ENCODE assay signal across 19 mouse cellular contexts in genomic region chr8:115243465-115244027, GRCm38 (mm10).
DNase-seq lines count a peak whose midpoint lies in the region; ATAC-seq and TF ChIP-seq lines count a peak whose summit lies in the region.
"Had no signal": no experiment of that assay in that cellular context is flagged by ENCODE, and none has a peak within 500 bp of the region (broad histone marks: within the 10 kb centered on the region; RNA-seq: fewer than 3 reads in every experiment).

No protein-coding gene starts in this region.

- H3K27me3 ChIP-seq in forebrain, embryonic 13.5 days: no peaks in the 10 kb centered on the region; the same call in 1 of the 2 replicates
- peaks cover 13% of the 10 kb centered on the region for H3K27me3 ChIP-seq in forebrain, embryonic 10.5 days (ENCODE audit: poor library complexity, severe bottlenecking)
- H3K27me3 ChIP-seq in kidney, postnatal 0 days (ENCODE audit: insufficient read depth, low read length): peaks cover 4% of the 10 kb centered on the region; the same call in 1 of the 2 replicates
- H3K27me3 ChIP-seq in forebrain, embryonic 15.5 days: no peaks in the 10 kb centered on the region
- H3K27me3 ChIP-seq: embryonic facial prominence, embryonic 13.5 days; intestine, embryonic 15.5 days had no signal

- no peak overlapping the region for H3K27ac ChIP-seq in forebrain, embryonic 13.5 days
- no peak overlapping the region for H3K27ac ChIP-seq in forebrain, embryonic 10.5 days
- no peak overlapping the region for H3K27ac ChIP-seq in kidney, postnatal 0 days
- H3K27ac ChIP-seq in forebrain, embryonic 15.5 days (replicated peaks): no peak overlapping the region
- H3K27ac ChIP-seq: embryonic facial prominence, embryonic 13.5 days; heart, embryonic 10.5 days; hindbrain, embryonic 12.5 days; intestine, embryonic 15.5 days had no signal

- H3K4me1 ChIP-seq in forebrain, embryonic 13.5 days: peaks cover 10% of the 10 kb centered on the region
- peaks cover 29% of the 10 kb centered on the region for H3K4me1 ChIP-seq in forebrain, embryonic 10.5 days
- H3K4me1 ChIP-seq in kidney, postnatal 0 days (replicated peaks; ENCODE audit: insufficient read depth, low read length): 0 out of 2 replicates have a peak, but pooled peaks cover 3% of the 10 kb centered on the region
- H3K4me1 ChIP-seq in forebrain, embryonic 15.5 days: peaks cover 11% of the 10 kb centered on the region; the same call in 1 of the 2 replicates

- H3K9me3 ChIP-seq in forebrain, embryonic 13.5 days (replicated peaks): no peaks in the 10 kb centered on the region
- no peaks in the 10 kb centered on the region for H3K9me3 ChIP-seq in forebrain, embryonic 10.5 days
- H3K9me3 ChIP-seq in kidney, postnatal 0 days (replicated peaks; ENCODE audit: low read length): no peaks in the 10 kb centered on the region
- H3K9me3 ChIP-seq in forebrain, embryonic 15.5 days: no peaks in the 10 kb centered on the region
- H3K9me3 ChIP-seq: embryonic facial prominence, embryonic 13.5 days; heart, embryonic 10.5 days; hindbrain, embryonic 12.5 days; intestine, embryonic 15.5 days had no signal

- H3K4me2 ChIP-seq in forebrain, embryonic 13.5 days: no peak overlapping the region
- no peak overlapping the region for H3K4me2 ChIP-seq in kidney, postnatal 0 days (ENCODE audit: low read length)
- no peak overlapping the region for H3K4me2 ChIP-seq in forebrain, embryonic 15.5 days (replicated peaks)
- H3K4me2 ChIP-seq: embryonic facial prominence, embryonic 13.5 days; hindbrain, embryonic 12.5 days; intestine, embryonic 15.5 days had no signal

- TF ChIP-seq CTCF in kidney, postnatal 0 days (IDR thresholded peaks at IDR 0.05; ENCODE audit: low read depth): no peak

- ATAC-seq in forebrain, embryonic 13.5 days: peak; percentile 48
- no peak for ATAC-seq in kidney, postnatal 0 days (replicated peaks; ENCODE audit: low FRiP score, low read depth)
- peak; percentile 41 for ATAC-seq in forebrain, embryonic 15.5 days (replicated peaks)
- ATAC-seq: intestine, embryonic 15.5 days; lung, postnatal 0 days had no signal

- no peaks in the 10 kb centered on the region for H3K36me3 ChIP-seq in forebrain, embryonic 13.5 days (ENCODE audit: poor library complexity, severe bottlenecking)
- H3K36me3 ChIP-seq in forebrain, embryonic 10.5 days (replicated peaks): no peaks in the 10 kb centered on the region
- H3K36me3 ChIP-seq in kidney, postnatal 0 days (ENCODE audit: insufficient read depth, low read length): no peaks in the 10 kb centered on the region
- H3K36me3 ChIP-seq in forebrain, embryonic 15.5 days: no peaks in the 10 kb centered on the region
- H3K36me3 ChIP-seq: embryonic facial prominence, embryonic 13.5 days; heart, embryonic 10.5 days; hindbrain, embryonic 12.5 days; intestine, embryonic 15.5 days had no signal

- no peak overlapping the region for H3K4me3 ChIP-seq in forebrain, embryonic 13.5 days
- no peak overlapping the region for H3K4me3 ChIP-seq in forebrain, embryonic 10.5 days
- H3K4me3 ChIP-seq in kidney, postnatal 0 days (replicated peaks; ENCODE audit: low read depth, low read length): no peak overlapping the region
- no peak overlapping the region for H3K4me3 ChIP-seq in forebrain, embryonic 15.5 days
- H3K4me3 ChIP-seq: embryonic facial prominence, embryonic 13.5 days; heart, embryonic 10.5 days; hindbrain, embryonic 12.5 days; intestine, embryonic 15.5 days had no signal

- H3K9ac ChIP-seq in forebrain, embryonic 13.5 days: no peak overlapping the region
- no peak overlapping the region for H3K9ac ChIP-seq in kidney, postnatal 0 days (ENCODE audit: low read depth, low read length)
- no peak overlapping the region for H3K9ac ChIP-seq in forebrain, embryonic 15.5 days (replicated peaks)
- H3K9ac ChIP-seq: embryonic facial prominence, embryonic 13.5 days; hindbrain, embryonic 12.5 days; intestine, embryonic 15.5 days had no signal

- 15% methylated on average over 9 of the region's 9 CpGs for WGBS in forebrain, embryonic 13.5 days
- 41% methylated on average over 9 of the region's 9 CpGs for WGBS in forebrain, embryonic 10.5 days
- WGBS in kidney, postnatal 0 days: 27% methylated on average over 9 of the region's 9 CpGs
- 16% methylated on average over 9 of the region's 9 CpGs for WGBS in forebrain, embryonic 15.5 days

- no peak for DNase-seq in forebrain, embryonic 10.5 days (ENCODE audit: extremely low spot score, low spot score)
- DNase-seq in kidney, postnatal 0 days (ENCODE audit: low spot score): peak; percentile 72
- DNase-seq in kidney, postnatal 10 days: no peak
- DNase-seq in Muller cell, postnatal 12 days (ENCODE audit: inconsistent ontology term): peak; percentile 10
- no peak for DNase-seq in adrenal gland, adult (ENCODE audit: inconsistent age in 2 of 2, low spot score in 1 of 2)
- DNase-seq in heart, postnatal 4 days: no peak
- DNase-seq: cerebellum, adult 8-10 months; gastrocnemius, postnatal 36 days; kidney, postnatal 36 days; left cerebral cortex, postnatal 4 days; liver; thymus, postnatal 25 days had no signal

Comparison
In these comparisons a context has a peak if more than half of its experiments do, and no peak if none do; other contexts are left out.
1. DNase-seq: peak in kidney, postnatal 0 days (single experiment) and Muller cell, postnatal 12 days (single experiment); none in forebrain, embryonic 10.5 days (single experiment), kidney, postnatal 10 days (single experiment), adrenal gland, adult (0 of 2) and heart, postnatal 4 days (single experiment).